In the genomic region with DNA sequence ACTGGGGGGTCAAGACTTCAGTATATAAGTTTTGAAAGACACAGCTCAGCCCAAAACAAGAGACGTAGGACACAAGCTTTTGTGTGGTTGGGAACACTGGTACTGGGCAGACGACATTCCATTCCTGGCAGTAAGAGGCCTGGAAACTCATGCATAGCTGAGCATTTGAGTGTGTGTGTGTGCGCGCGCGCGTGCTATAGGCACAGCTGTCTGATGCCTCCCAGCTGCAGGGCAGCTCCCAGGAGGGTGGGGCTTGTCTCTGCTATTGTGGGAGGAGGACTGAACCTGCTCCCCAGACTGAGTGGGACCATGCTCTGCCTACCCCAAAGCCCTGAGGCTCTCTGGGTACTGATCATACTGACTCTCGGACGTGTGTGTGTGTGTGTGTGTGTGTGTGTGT, we compare ENCODE assay signal across 9 mouse cellular contexts. TPM values are rescaled to one million over a fixed set of nuclear protein-coding genes. Genes with fewer than 3 reads are reported as not detected.
DNase-seq lines count a peak whose midpoint lies in the region; ATAC-seq lines count a peak whose summit lies in the region.
"Had no signal": no experiment of that assay in that cellular context is flagged by ENCODE, and none has a peak within 500 bp of the region (broad histone marks: within the 10 kb centered on the region; RNA-seq: fewer than 3 reads in every experiment).

No protein-coding gene starts in this region.

- no peak overlapping the region for H3K4me3 ChIP-seq in heart, embryonic 15.5 days

- no peak for DNase-seq in heart, adult 11 months
- peak; percentile 53 for DNase-seq in c-Kit-positive CD71-positive TER-119-positive erythroid progenitor cells, embryonic 14.5 days (ENCODE audit: low spot score)
- DNase-seq in kidney, postnatal 36 days: peak; percentile 38 to 41
- peak; percentile 65 for DNase-seq in lung, postnatal 25 days (ENCODE audit: low spot score)
- no peak for DNase-seq in adrenal gland, postnatal 4 days (ENCODE audit: low spot score in 2 of 2)
- DNase-seq in right cerebral cortex, postnatal 10 days (ENCODE audit: low spot score in 2 of 2): no peak
- DNase-seq in right cerebral cortex, postnatal 36 days (ENCODE audit: low spot score in 2 of 2): no peak
- DNase-seq: cerebellum, adult 9-10 months had no signal

- H3K9me3 ChIP-seq in heart, embryonic 15.5 days (replicated peaks): no peaks in the 10 kb centered on the region

- no peak overlapping the region for H3K4me2 ChIP-seq in heart, embryonic 15.5 days

- no peak overlapping the region for H3K9ac ChIP-seq in heart, embryonic 15.5 days

- H3K27ac ChIP-seq in heart, embryonic 15.5 days: peak overlapping the region; percentile 26

- no peaks in the 10 kb centered on the region for H3K27me3 ChIP-seq in heart, embryonic 15.5 days

- peak; percentile 58; the same call in 1 of the 2 replicates for ATAC-seq in heart, embryonic 15.5 days (replicated peaks; ENCODE audit: insufficient number of reproducible peaks, insufficient read depth, low FRiP score, low read depth)

- peaks cover 54% of the 10 kb centered on the region for H3K4me1 ChIP-seq in heart, embryonic 15.5 days (replicated peaks)

- WGBS in heart, embryonic 15.5 days: 35% methylated on average over 9 of the region's 9 CpGs

- H3K36me3 ChIP-seq in heart, embryonic 15.5 days: peaks cover 21% of the 10 kb centered on the region

RNA-seq across cellular contexts. Expression of gene Map2k3, which starts 9.5 kb away (rescaled TPM):
- 53.3 and 76.0 TPM in 2 replicates for polyA plus RNA-seq in heart, embryonic 15.5 days (2015; fragmentation: Nextera tagmentation; extraction: Ambion mirVana)
- 10 to 100 TPM; 92.4 to 93.9 TPM for total RNA-seq in adrenal gland, postnatal 4 days (2021)

RNA-seq across cellular contexts. Expression of gene Natd1, which starts 26.8 kb away (rescaled TPM):
- polyA plus RNA-seq in heart, embryonic 15.5 days (2015; fragmentation: Nextera tagmentation; extraction: Ambion mirVana): 11.9 and 22.3 TPM in 2 replicates
- total RNA-seq in adrenal gland, postnatal 4 days (2021): 10 to 100 TPM; 30.8 TPM

Comparison
In these comparisons a context has a peak if more than half of its experiments do, and no peak if none do; other contexts are left out.
1. DNase-seq: peak in c-Kit-positive CD71-positive TER-119-positive erythroid progenitor cells, embryonic 14.5 days (single experiment), kidney, postnatal 36 days (2 of 2) and lung, postnatal 25 days (single experiment); none in heart, adult 11 months (single experiment), adrenal gland, postnatal 4 days (0 of 2), right cerebral cortex, postnatal 10 days (0 of 2) and right cerebral cortex, postnatal 36 days (0 of 2).